Mouse (Mus musculus): ENCODE measurements at regions not wholly inside any gene's neighbourhood (a gene's known extent, or its start where the extent isn't known, plus 50 kb on each side); places are given as distances from the start of the nearest gene placed in this dataset.

DNA sequence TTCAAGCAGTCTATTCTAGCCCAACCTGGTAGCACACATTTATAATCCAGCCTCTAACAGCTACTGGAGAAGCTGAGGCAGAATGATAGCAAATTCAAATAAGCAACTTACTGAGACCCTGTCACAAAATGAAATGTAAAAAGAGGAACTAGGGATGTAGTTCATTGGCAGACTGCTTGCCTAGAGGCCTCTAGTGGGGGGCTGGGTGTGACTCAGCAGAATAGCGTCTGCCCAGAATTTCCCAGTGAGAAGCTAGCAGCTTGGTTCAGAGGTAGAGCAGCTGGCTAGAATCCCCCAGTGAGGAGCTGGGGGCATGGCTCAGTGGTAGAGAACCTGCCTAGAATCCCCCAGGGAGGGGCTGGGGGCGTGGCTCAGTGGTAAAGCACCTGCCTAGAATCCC lies 777.5 kb upstream of the Auts2 start:
- no peak overlapping the region for H3K4me2 ChIP-seq (ENCODE audit: low read length)
- no peak for ATAC-seq (ENCODE audit: insufficient number of reproducible peaks, insufficient read depth, low FRiP score, low read depth)
- H3K27me3 ChIP-seq (ENCODE audit: control insufficient read depth, insufficient read depth, low read length) = no peaks in the 10 kb centered on the region
- H3K9ac ChIP-seq (ENCODE audit: low read length) = no peak overlapping the region
- WGBS = 53% methylated on average over 2 of the region's 2 CpGs
- H3K4me1 ChIP-seq (ENCODE audit: control insufficient read depth in 2 of 2, insufficient read depth in 2 of 2, low read length in 2 of 2) = no peaks in the 10 kb centered on the region
- H3K9me3 ChIP-seq (ENCODE audit: control insufficient read depth, low read length) = no peaks in the 10 kb centered on the region
- H3K36me3 ChIP-seq (ENCODE audit: control insufficient read depth, insufficient read depth, low read length) = no peaks in the 10 kb centered on the region
- H3K4me3 ChIP-seq (ENCODE audit: control insufficient read depth in 1 of 2, insufficient read depth in 1 of 2, low read depth in 1 of 2, low read length in 2 of 2) = no peak overlapping the region
- H3K27ac ChIP-seq (replicated peaks in 1 of 2; ENCODE audit: control insufficient read depth in 1 of 2, insufficient read depth in 1 of 2, low read depth in 2 of 2, low read length in 2 of 2) = no peak overlapping the region

- no peak overlapping the region for H3K9ac ChIP-seq (ENCODE audit: low read length)
- H3K36me3 ChIP-seq (ENCODE audit: control insufficient read depth, insufficient read depth, low read length) = no peaks in the 10 kb centered on the region
- no peak for ATAC-seq (ENCODE audit: insufficient number of reproducible peaks, insufficient read depth, low FRiP score, low read depth)
- no peak overlapping the region for H3K27ac ChIP-seq (replicated peaks in 1 of 2; ENCODE audit: control insufficient read depth in 1 of 2, insufficient read depth in 1 of 2, low read depth in 2 of 2, low read length in 2 of 2)
- H3K4me3 ChIP-seq (ENCODE audit: control insufficient read depth in 1 of 2, insufficient read depth in 1 of 2, low read depth in 1 of 2, low read length in 2 of 2) = no peak overlapping the region
- H3K27me3 ChIP-seq (ENCODE audit: control insufficient read depth, insufficient read depth, low read length) = no peaks in the 10 kb centered on the region
- no peaks in the 10 kb centered on the region for H3K4me1 ChIP-seq (ENCODE audit: control insufficient read depth in 2 of 2, insufficient read depth in 2 of 2, low read length in 2 of 2)
- H3K9me3 ChIP-seq (ENCODE audit: control insufficient read depth, low read length) = no peaks in the 10 kb centered on the region
- WGBS = 93% methylated on average over 1 of the region's 1 CpGs
- H3K4me2 ChIP-seq (ENCODE audit: low read length) = no peak overlapping the region
Observed at GRCm38 (mm10) chr5:133320206-133320605, 777.1 kb upstream of the Auts2 start.

- no peak overlapping the region for H3K9ac ChIP-seq (ENCODE audit: low read length)
- no peaks in the 10 kb centered on the region for H3K27me3 ChIP-seq (ENCODE audit: control insufficient read depth, insufficient read depth, low read length)
- H3K27ac ChIP-seq (replicated peaks in 1 of 2; ENCODE audit: control insufficient read depth in 1 of 2, insufficient read depth in 1 of 2, low read depth in 2 of 2, low read length in 2 of 2) = no peak overlapping the region
- H3K4me2 ChIP-seq (ENCODE audit: low read length) = no peak overlapping the region
- ATAC-seq (ENCODE audit: insufficient number of reproducible peaks, insufficient read depth, low FRiP score, low read depth) = no peak
- no peaks in the 10 kb centered on the region for H3K36me3 ChIP-seq (ENCODE audit: control insufficient read depth, insufficient read depth, low read length)
- no peak overlapping the region for H3K4me3 ChIP-seq (ENCODE audit: control insufficient read depth in 1 of 2, insufficient read depth in 1 of 2, low read depth in 1 of 2, low read length in 2 of 2)
- WGBS = 68% methylated on average over 7 of the region's 7 CpGs
- H3K9me3 ChIP-seq (ENCODE audit: control insufficient read depth, low read length) = no peaks in the 10 kb centered on the region
- no peaks in the 10 kb centered on the region for H3K4me1 ChIP-seq (ENCODE audit: control insufficient read depth in 2 of 2, insufficient read depth in 2 of 2, low read length in 2 of 2)
Observed at GRCm38 (mm10) chr5:133314031-133314430, 770.9 kb upstream of the Auts2 start.

- ATAC-seq (ENCODE audit: insufficient number of reproducible peaks, insufficient read depth, low FRiP score, low read depth) = no peak
- no peaks in the 10 kb centered on the region for H3K4me1 ChIP-seq (ENCODE audit: control insufficient read depth in 2 of 2, insufficient read depth in 2 of 2, low read length in 2 of 2)
- H3K4me2 ChIP-seq (ENCODE audit: low read length) = no peak overlapping the region
- H3K4me3 ChIP-seq (ENCODE audit: control insufficient read depth in 1 of 2, insufficient read depth in 1 of 2, low read depth in 1 of 2, low read length in 2 of 2) = no peak overlapping the region
- H3K27ac ChIP-seq (replicated peaks in 1 of 2; ENCODE audit: control insufficient read depth in 1 of 2, insufficient read depth in 1 of 2, low read depth in 2 of 2, low read length in 2 of 2) = no peak overlapping the region
- no peaks in the 10 kb centered on the region for H3K27me3 ChIP-seq (ENCODE audit: control insufficient read depth, insufficient read depth, low read length)
- WGBS = 55% methylated on average over 6 of the region's 6 CpGs
- H3K9me3 ChIP-seq (ENCODE audit: control insufficient read depth, low read length) = no peaks in the 10 kb centered on the region
- H3K36me3 ChIP-seq (ENCODE audit: control insufficient read depth, insufficient read depth, low read length) = no peaks in the 10 kb centered on the region
- H3K9ac ChIP-seq (ENCODE audit: low read length) = no peak overlapping the region
Observed at GRCm38 (mm10) chr5:133310979-133311890, 768.1 kb upstream of the Auts2 start.

DNA sequence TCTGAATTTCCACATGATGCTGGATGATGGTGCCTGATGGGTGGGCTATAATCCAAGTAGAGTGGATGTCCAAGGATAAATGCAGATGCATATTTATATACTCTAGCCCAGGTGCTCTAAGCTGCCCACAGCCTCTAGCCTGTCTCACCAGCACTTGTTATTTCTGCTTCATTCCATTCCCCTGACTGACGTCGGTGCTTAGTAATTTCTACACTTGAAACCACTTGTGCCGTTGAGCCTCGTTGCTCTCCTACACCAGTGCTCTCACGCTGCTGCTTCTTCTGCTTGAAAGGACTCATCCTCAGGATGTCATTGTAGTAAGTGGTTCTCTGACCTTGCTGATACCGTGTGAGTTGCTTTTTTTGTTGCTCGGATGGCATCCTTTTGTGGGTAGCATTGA lies 724.7 kb upstream of the Auts2 start:
- H3K4me1 ChIP-seq (ENCODE audit: control insufficient read depth in 2 of 2, insufficient read depth in 2 of 2, low read length in 2 of 2) = no peaks in the 10 kb centered on the region
- H3K36me3 ChIP-seq (ENCODE audit: control insufficient read depth, insufficient read depth, low read length) = no peaks in the 10 kb centered on the region
- H3K27ac ChIP-seq (replicated peaks in 1 of 2; ENCODE audit: control insufficient read depth in 1 of 2, insufficient read depth in 1 of 2, low read depth in 2 of 2, low read length in 2 of 2) = no peak overlapping the region
- H3K4me2 ChIP-seq (ENCODE audit: low read length) = no peak overlapping the region
- no peak overlapping the region for H3K4me3 ChIP-seq (ENCODE audit: control insufficient read depth in 1 of 2, insufficient read depth in 1 of 2, low read depth in 1 of 2, low read length in 2 of 2)
- H3K9me3 ChIP-seq (ENCODE audit: control insufficient read depth, low read length) = no peaks in the 10 kb centered on the region
- WGBS = 33% methylated on average over 7 of the region's 7 CpGs
- no peaks in the 10 kb centered on the region; the same call in none of the 2 replicates for H3K27me3 ChIP-seq (ENCODE audit: control insufficient read depth, insufficient read depth, low read length)
- ATAC-seq (ENCODE audit: insufficient number of reproducible peaks, insufficient read depth, low FRiP score, low read depth) = no peak
- H3K9ac ChIP-seq (ENCODE audit: low read length) = no peak overlapping the region

DNA sequence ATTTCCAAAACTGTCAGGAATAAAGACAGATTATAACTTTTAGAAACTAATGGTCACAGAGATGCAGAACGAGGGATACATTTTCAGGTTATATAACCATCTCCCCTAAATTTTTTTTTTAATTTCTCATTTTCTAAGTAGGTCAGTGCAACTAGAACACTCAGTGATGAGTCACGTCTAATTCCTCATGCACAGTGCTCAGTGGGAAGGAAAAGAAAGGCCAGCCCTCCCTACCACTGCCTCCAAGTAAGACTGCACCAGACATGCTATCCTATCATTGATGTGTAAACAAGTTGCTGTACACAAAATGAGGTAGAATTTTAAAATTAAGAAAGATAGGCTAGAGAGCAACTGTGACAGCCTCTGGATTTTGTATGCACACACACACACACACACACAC lies 724.2 kb upstream of the Auts2 start:
- 81% methylated on average over 2 of the region's 2 CpGs for WGBS
- Histone ChIP-seq H3K4me2 (ENCODE audit: low read length) (no peak overlapping the region), H3K36me3 (ENCODE audit: control insufficient read depth, insufficient read depth, low read length) (no peaks in the 10 kb centered on the region), H3K9ac (ENCODE audit: low read length) (no peak overlapping the region), H3K27ac (replicated peaks in 1 of 2; ENCODE audit: control insufficient read depth in 1 of 2, insufficient read depth in 1 of 2, low read depth in 2 of 2, low read length in 2 of 2) (no peak overlapping the region), H3K9me3 (ENCODE audit: control insufficient read depth, low read length) (no peaks in the 10 kb centered on the region), H3K4me3 (ENCODE audit: control insufficient read depth in 1 of 2, insufficient read depth in 1 of 2, low read depth in 1 of 2, low read length in 2 of 2) (no peak overlapping the region), H3K27me3 (ENCODE audit: control insufficient read depth, insufficient read depth, low read length) (no peaks in the 10 kb centered on the region; the same call in none of the 2 replicates), H3K4me1 (ENCODE audit: control insufficient read depth in 2 of 2, insufficient read depth in 2 of 2, low read length in 2 of 2) (no peaks in the 10 kb centered on the region)
- ATAC-seq (ENCODE audit: insufficient number of reproducible peaks, insufficient read depth, low FRiP score, low read depth) = no peak

DNA sequence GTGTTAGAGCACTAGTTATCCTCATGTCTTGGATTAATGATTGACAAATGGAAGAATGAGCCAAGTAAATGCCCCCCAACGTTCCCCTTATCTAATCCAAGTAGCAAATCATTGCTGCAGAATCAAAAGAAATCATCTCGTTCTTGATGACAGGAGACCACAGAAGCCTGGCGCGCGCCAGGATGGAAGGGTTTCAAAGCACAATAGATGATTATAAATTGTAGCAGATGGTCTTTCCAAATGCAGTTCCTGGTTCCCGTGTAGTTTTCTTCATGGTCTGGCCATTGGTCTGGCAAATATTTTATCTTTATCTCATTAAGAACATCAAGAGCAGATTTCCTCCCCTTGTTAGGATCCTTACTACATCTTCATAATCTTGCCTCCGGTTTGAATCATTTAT lies 721.8 kb upstream of the Auts2 start:
- Histone ChIP-seq H3K9ac (ENCODE audit: low read length) (no peak overlapping the region), H3K27ac (replicated peaks in 1 of 2; ENCODE audit: control insufficient read depth in 1 of 2, insufficient read depth in 1 of 2, low read depth in 2 of 2, low read length in 2 of 2) (no peak overlapping the region), H3K9me3 (ENCODE audit: control insufficient read depth, low read length) (no peaks in the 10 kb centered on the region), H3K4me2 (ENCODE audit: low read length) (no peak overlapping the region), H3K4me3 (ENCODE audit: control insufficient read depth in 1 of 2, insufficient read depth in 1 of 2, low read depth in 1 of 2, low read length in 2 of 2) (no peak overlapping the region), H3K4me1 (ENCODE audit: control insufficient read depth in 2 of 2, insufficient read depth in 2 of 2, low read length in 2 of 2) (no peaks in the 10 kb centered on the region), H3K36me3 (ENCODE audit: control insufficient read depth, insufficient read depth, low read length) (no peaks in the 10 kb centered on the region), H3K27me3 (ENCODE audit: control insufficient read depth, insufficient read depth, low read length) (no peaks in the 10 kb centered on the region; the same call in 1 of the 2 replicates)
- ATAC-seq (ENCODE audit: insufficient number of reproducible peaks, insufficient read depth, low FRiP score, low read depth) = no peak
- WGBS = 80% methylated on average over 7 of the region's 7 CpGs

GRCm38 (mm10) chr5:133218801-133219200 lies 675.7 kb upstream of the Auts2 start:
- H3K36me3 ChIP-seq (ENCODE audit: control insufficient read depth, insufficient read depth, low read length) = no peaks in the 10 kb centered on the region
- H3K27ac ChIP-seq (replicated peaks in 1 of 2; ENCODE audit: control insufficient read depth in 1 of 2, insufficient read depth in 1 of 2, low read depth in 2 of 2, low read length in 2 of 2) = no peak overlapping the region
- H3K4me3 ChIP-seq (ENCODE audit: control insufficient read depth in 1 of 2, insufficient read depth in 1 of 2, low read depth in 1 of 2, low read length in 2 of 2) = no peak overlapping the region
- WGBS = 67% methylated on average over 3 of the region's 3 CpGs
- no peak overlapping the region for H3K9ac ChIP-seq (ENCODE audit: low read length)
- ATAC-seq (ENCODE audit: insufficient number of reproducible peaks, insufficient read depth, low FRiP score, low read depth) = no peak
- H3K4me2 ChIP-seq (ENCODE audit: low read length) = no peak overlapping the region
- H3K27me3 ChIP-seq (ENCODE audit: control insufficient read depth, insufficient read depth, low read length) = no peaks in the 10 kb centered on the region
- H3K4me1 ChIP-seq (ENCODE audit: control insufficient read depth in 2 of 2, insufficient read depth in 2 of 2, low read length in 2 of 2) = no peaks in the 10 kb centered on the region
- no peaks in the 10 kb centered on the region for H3K9me3 ChIP-seq (ENCODE audit: control insufficient read depth, low read length)
